Mouse (Mus musculus): ENCODE data around the gene Ago1. TPM values are rescaled to one million over a fixed set of nuclear protein-coding genes. Genes with fewer than 3 reads are reported as not detected.

Ago1 gene
- polyA plus RNA-seq, 1 experiment: 90.1 TPM

DNA sequence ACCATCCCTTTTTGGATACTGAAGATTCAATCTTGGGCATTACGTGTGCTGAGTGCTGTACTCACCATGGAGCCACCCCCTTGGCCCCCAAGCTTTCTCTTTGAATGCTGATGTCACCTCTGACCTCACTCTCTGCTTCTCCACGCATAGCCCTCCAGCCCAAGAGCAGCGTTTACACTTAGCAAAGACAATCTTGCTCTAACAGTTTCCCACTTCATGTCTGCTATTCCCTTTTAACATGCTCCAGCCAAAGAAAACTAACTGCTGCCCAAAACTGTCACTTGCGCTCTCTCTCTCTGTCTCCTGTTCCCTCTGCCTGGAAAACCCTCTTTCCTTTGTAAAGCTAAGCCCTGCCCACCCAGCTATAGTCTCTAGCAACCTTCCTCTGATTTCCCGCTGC is 27.1 kb upstream of the Ago1 start:
- no peak for TF ChIP-seq CTCF (IDR thresholded peaks at IDR 0.05; ENCODE audit: borderline replicate concordance, extremely low read depth, insufficient read depth, insufficient read length)
- TF ChIP-seq POLR2A (IDR thresholded peaks at IDR 0.05; ENCODE audit: borderline replicate concordance, extremely low read depth, insufficient read depth, insufficient read length, poor library complexity, severe bottlenecking): no peak
- DNase-seq (ENCODE audit: low read depth): no peak

DNA sequence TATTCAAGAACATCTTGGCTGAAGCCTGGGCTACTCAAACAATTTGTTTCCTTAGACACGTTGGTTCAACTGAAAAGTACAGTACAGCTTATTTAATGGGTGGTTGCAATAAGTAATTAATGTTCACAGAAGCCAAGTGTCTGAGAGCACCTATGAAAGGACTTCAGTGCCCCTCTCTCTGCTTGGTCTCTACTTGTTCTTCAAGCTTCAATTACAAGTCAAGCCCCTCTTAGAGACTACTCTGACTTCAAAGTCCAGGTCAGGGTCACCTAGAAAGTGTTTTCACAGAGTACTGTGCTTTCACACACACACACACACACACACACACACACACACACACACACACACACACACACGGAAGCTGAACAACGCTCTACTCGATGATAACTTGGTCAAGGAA is 25.0 kb upstream of the Ago1 start:
- TF ChIP-seq POLR2A (IDR thresholded peaks at IDR 0.05; ENCODE audit: borderline replicate concordance, extremely low read depth, insufficient read depth, insufficient read length, poor library complexity, severe bottlenecking): no peak
- TF ChIP-seq CTCF (IDR thresholded peaks at IDR 0.05; ENCODE audit: borderline replicate concordance, extremely low read depth, insufficient read depth, insufficient read length): no peak
- DNase-seq (ENCODE audit: low read depth): no peak

DNA sequence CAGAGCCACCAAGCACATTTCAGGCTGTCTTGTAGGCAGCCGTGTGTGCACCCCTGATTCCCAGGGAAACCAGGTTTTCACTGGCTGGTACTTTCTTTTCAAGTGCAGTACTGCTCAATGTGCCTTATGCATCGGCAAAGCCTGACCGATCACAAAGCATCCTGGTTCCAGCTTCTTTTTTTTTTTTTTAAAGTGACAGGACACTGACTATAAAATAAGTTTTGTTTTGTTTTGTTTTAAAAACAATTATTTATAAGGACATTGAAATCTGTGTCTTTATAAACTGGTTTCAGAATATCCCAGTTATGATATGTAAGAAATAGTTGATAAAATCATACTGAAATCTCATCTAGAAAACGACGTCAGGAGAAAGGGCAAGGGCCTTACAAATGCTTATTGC is 23.6 kb upstream of the Ago1 start:
- no peak for DNase-seq (ENCODE audit: low read depth)
- TF ChIP-seq POLR2A (IDR thresholded peaks at IDR 0.05; ENCODE audit: borderline replicate concordance, extremely low read depth, insufficient read depth, insufficient read length, poor library complexity, severe bottlenecking): no peak
- no peak for TF ChIP-seq CTCF (IDR thresholded peaks at IDR 0.05; ENCODE audit: borderline replicate concordance, extremely low read depth, insufficient read depth, insufficient read length)

DNA sequence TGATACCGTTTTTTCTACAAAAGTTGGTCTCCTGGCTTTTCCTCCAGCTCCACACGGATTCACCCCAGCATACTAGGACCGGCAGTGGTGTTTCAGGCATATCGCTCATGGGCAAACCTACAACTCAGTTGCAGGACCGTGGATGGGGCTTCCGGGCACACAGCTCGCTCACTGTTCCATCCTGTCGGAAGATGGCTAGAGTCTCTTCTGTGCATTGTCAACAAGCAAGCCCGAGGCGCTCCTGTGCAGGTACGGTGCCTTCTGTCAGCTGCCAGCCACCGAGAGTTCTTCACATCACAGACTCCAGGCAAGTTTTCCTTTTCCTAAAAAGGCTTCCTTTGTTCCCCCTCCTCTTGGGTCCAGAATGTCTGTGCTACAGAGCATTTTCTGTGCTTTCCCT is 22.3 kb upstream of the Ago1 start:
- TF ChIP-seq CTCF (IDR thresholded peaks at IDR 0.05; ENCODE audit: borderline replicate concordance, extremely low read depth, insufficient read depth, insufficient read length) (no peak), POLR2A (IDR thresholded peaks at IDR 0.05; ENCODE audit: borderline replicate concordance, extremely low read depth, insufficient read depth, insufficient read length, poor library complexity, severe bottlenecking) (no peak)
- no peak for DNase-seq (ENCODE audit: low read depth)

DNA sequence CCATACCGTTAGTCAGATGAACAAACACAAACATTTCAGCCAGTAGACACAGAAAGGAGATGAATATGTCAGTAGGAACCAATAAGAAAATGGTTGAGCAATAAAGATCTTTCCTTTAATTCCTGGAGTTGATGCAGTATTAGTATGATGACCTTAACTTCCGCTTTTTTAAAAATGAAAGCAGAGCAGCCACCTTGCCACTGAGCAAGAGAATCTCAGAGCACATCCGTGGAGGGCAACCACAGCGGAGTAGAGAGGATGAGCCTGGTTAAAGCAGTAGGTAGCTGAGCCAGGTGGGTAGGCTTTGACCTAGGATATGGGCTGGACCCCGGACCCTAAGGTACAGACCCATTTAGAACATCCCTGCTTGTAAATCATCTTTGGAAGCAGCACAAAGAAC is 21.4 kb upstream of the Ago1 start:
- TF ChIP-seq CTCF (IDR thresholded peaks at IDR 0.05; ENCODE audit: borderline replicate concordance, extremely low read depth, insufficient read depth, insufficient read length) (no peak), POLR2A (IDR thresholded peaks at IDR 0.05; ENCODE audit: borderline replicate concordance, extremely low read depth, insufficient read depth, insufficient read length, poor library complexity, severe bottlenecking) (no peak)
- DNase-seq (ENCODE audit: low read depth): no peak

DNA sequence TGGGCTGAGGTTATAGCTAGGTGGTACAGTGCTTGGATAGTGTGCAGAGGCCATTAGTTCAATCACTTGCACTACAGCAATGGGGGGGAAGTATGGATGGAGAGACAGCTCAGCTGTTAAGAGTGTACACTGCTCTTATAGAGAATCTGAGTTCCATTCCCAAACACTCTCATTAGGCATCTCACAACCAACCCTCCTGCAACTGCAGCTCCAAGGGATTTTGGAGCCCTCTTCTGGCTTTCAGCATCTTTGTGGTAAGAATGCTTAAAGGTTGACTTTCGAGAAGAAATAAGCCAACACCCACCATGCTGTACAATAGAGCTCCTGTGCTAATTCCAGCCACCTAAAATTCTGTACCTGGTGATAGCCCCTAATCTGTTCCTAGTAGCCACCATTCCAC is 17.8 kb upstream of the Ago1 start:
- no peak for DNase-seq (ENCODE audit: low read depth)
- TF ChIP-seq CTCF (IDR thresholded peaks at IDR 0.05; ENCODE audit: borderline replicate concordance, extremely low read depth, insufficient read depth, insufficient read length): no peak
- TF ChIP-seq POLR2A (IDR thresholded peaks at IDR 0.05; ENCODE audit: borderline replicate concordance, extremely low read depth, insufficient read depth, insufficient read length, poor library complexity, severe bottlenecking): no peak

DNA sequence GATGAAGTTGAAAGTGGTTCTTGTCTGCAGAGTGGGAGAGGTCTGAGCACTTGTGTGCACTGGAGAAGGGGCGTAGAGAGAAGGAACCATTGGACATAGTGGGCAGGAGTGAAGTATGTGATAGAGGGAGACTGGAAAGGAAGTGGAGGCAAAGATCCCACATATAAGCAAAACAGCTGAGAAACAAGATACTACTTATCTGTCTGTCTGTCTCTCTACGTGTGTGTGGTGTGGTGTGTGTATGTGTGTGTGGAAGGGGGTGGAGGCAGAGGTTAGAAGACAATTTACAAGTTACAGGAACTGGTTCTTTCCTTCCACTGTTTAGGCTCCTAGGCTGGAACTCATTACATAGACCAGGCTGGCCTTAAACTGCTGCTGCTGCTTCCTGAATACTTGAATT is 16.7 kb upstream of the Ago1 start:
- TF ChIP-seq CTCF (IDR thresholded peaks at IDR 0.05; ENCODE audit: borderline replicate concordance, extremely low read depth, insufficient read depth, insufficient read length) (no peak), POLR2A (IDR thresholded peaks at IDR 0.05; ENCODE audit: borderline replicate concordance, extremely low read depth, insufficient read depth, insufficient read length, poor library complexity, severe bottlenecking) (no peak)
- no peak for DNase-seq (ENCODE audit: low read depth)

DNA sequence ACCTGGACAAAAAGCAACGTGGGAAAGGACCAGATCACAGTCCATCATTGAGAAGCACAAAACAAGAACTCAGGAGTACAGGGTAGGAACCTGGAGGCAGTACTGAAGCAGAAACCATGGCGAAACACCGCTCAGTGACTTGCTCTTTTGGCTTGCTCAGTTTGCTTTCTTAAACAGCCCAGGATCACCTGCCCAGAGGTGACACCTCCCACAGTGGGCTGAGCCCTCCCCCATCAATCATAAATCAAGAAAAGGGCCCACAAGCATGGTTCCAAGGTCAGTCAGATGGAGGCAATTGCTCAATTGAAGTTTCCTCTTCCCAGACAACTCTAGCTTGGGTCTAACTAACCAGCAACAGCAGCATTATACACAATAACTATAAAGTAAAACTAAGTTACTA is 15.5 kb upstream of the Ago1 start:
- TF ChIP-seq CTCF (IDR thresholded peaks at IDR 0.05; ENCODE audit: borderline replicate concordance, extremely low read depth, insufficient read depth, insufficient read length) (no peak), POLR2A (IDR thresholded peaks at IDR 0.05; ENCODE audit: borderline replicate concordance, extremely low read depth, insufficient read depth, insufficient read length, poor library complexity, severe bottlenecking) (no peak)
- DNase-seq (ENCODE audit: low read depth): no peak

DNA sequence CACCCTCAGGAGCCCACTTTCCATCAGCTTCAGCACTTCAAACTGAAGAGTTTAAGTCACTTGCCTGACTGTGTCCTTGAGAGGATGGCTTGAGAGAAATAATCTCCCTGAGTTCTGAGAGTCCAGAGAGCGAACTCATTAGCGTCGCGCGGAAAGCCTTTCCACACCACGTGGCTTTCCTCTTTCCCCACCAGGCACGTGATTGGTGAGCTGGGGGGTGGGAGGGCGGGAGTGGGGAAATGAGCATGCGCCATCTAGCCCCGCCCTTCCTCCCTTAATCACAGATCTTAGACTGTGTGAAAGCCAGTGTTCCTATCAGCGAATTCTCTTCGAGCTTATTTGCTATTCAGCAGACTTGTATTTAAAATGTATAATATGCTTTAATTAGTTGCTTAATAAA is 14.6 kb upstream of the Ago1 start:
- no peak for DNase-seq (ENCODE audit: low read depth)
- TF ChIP-seq POLR2A (IDR thresholded peaks at IDR 0.05; ENCODE audit: borderline replicate concordance, extremely low read depth, insufficient read depth, insufficient read length, poor library complexity, severe bottlenecking) (no peak), CTCF (IDR thresholded peaks at IDR 0.05; ENCODE audit: borderline replicate concordance, extremely low read depth, insufficient read depth, insufficient read length) (no peak)

DNA sequence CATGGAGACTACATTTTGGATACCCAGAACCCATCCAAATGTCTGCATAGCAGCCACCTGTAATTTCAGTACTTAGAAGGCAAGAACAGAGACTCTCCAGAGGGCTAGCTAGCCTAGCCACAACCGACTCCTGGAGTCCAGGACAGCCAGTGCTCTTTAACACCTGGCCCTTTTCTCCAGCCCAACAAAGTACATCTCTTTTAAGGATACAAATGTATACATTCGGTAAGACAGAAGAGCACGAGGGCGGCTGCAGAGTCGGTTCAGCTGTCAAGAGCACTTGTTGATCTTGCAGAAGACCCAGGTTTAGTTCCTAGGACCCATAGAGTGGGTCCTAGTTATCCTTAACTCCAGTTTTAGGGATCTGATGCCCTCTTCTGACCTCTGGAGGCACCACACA is 13.1 kb upstream of the Ago1 start:
- no peak for DNase-seq (ENCODE audit: low read depth)
- no peak for TF ChIP-seq POLR2A (IDR thresholded peaks at IDR 0.05; ENCODE audit: borderline replicate concordance, extremely low read depth, insufficient read depth, insufficient read length, poor library complexity, severe bottlenecking)
- no peak for TF ChIP-seq CTCF (IDR thresholded peaks at IDR 0.05; ENCODE audit: borderline replicate concordance, extremely low read depth, insufficient read depth, insufficient read length)

DNA sequence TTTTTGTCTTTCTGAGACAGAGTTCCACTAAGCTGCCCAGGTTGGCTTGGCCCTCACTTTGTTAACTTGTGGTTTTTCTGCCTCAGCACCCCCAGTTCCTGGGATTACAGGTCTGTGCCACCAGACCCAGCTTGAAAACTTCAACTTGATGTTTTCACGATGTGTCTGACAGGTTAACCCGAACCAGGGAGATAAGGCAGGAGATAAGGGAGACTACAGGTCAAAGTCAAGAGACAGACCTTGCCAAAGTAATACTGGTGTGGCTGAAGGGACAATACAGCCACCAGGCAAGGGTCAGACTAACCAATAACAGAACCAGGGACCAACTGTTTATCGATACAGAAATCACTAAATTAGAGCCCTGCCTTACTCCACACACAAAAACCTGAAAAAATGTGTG is 11.9 kb upstream of the Ago1 start:
- no peak for TF ChIP-seq POLR2A (IDR thresholded peaks at IDR 0.05; ENCODE audit: borderline replicate concordance, extremely low read depth, insufficient read depth, insufficient read length, poor library complexity, severe bottlenecking)
- no peak for TF ChIP-seq CTCF (IDR thresholded peaks at IDR 0.05; ENCODE audit: borderline replicate concordance, extremely low read depth, insufficient read depth, insufficient read length)
- DNase-seq (ENCODE audit: low read depth): no peak

DNA sequence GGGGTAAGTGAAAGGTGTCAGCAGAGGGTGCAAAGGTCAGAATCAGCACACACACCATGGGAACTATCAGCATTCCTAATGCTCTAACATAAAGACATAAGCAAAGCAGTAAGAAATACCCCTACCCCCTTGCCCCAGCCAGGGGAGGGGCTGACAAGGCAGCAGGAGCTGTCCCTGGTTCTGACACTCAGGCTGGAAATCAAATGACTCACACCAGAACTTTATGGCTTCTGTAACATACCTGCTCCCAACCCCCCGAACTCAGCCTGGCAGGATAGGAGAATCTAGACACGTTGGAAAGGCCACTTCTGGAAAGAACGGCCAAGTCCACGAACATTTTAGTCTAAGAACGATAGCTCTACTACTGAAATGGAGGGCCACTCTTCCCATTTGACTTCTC is 4.6 kb upstream of the Ago1 start:
- DNase-seq (ENCODE audit: low read depth): no peak
- no peak for TF ChIP-seq POLR2A (IDR thresholded peaks at IDR 0.05; ENCODE audit: borderline replicate concordance, extremely low read depth, insufficient read depth, insufficient read length, poor library complexity, severe bottlenecking)
- TF ChIP-seq CTCF (IDR thresholded peaks at IDR 0.05; ENCODE audit: borderline replicate concordance, extremely low read depth, insufficient read depth, insufficient read length): no peak

DNA sequence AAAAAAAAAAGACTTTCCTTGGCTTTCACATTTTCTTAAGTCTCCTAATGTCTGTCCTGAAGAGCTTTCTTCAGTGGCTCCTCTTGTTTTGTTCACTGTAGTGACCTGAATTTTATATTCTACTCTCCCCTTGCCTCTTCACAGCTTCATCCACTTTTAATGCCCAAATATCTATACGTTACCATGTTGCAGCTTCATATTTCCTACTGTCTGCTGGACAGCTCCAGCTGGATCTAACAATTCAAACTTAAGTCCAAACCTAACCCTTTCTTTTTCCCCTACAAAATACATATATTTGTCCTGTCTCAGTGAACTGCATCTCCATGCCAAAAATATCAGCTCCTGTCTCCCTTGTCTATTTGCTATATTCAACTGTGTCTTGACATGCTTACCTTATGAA is 951 bp upstream of the Ago1 start:
- TF ChIP-seq CTCF (IDR thresholded peaks at IDR 0.05; ENCODE audit: borderline replicate concordance, extremely low read depth, insufficient read depth, insufficient read length) (no peak), POLR2A (IDR thresholded peaks at IDR 0.05; ENCODE audit: borderline replicate concordance, extremely low read depth, insufficient read depth, insufficient read length, poor library complexity, severe bottlenecking) (no peak)
- DNase-seq (ENCODE audit: low read depth): no peak

Data from brain, embryonic 14.5 days (tissue).